Mouse (Mus musculus) ES-Bruce4 (cell line): Measurements from ENCODE around the gene Inppl1. TPM values are rescaled to one million over a fixed set of nuclear protein-coding genes. Genes with fewer than 3 reads are reported as not detected.

Experiments used
- H3K27ac ChIP-seq: 2 replicates; pipeline ENCODE4 v1.5.1; 2012; ENCODE audit warnings: low read length, inconsistent platforms; ENCODE audit not compliant: insufficient read depth
- H3K27me3 ChIP-seq: 2 replicates; pipeline ENCODE4 v1.6.1; 2012; ENCODE audit warnings: mild to moderate bottlenecking, low read length, inconsistent platforms; ENCODE audit not compliant: control insufficient read depth, poor library complexity, insufficient read depth, severe bottlenecking
- H3K36me3 ChIP-seq: 2 replicates; pipeline ENCODE4 v1.6.1; 2012; ENCODE audit warnings: inconsistent platforms, mild to moderate bottlenecking, low read length, moderate library complexity; ENCODE audit not compliant: control insufficient read depth, poor library complexity, insufficient read depth, severe bottlenecking
- H3K4me1 ChIP-seq: one replicate; pipeline ENCODE4 v1.8.1; 2011; ENCODE audit warnings: low read length; ENCODE audit not compliant: control insufficient read depth, insufficient read depth
- H3K4me3 ChIP-seq: 2 replicates; pipeline ENCODE4 v1.5.1; 2011; ENCODE audit warnings: low read depth, mild to moderate bottlenecking, low read length
- H3K9ac ChIP-seq: 2 replicates; pipeline ENCODE4 v1.6.1; 2012; ENCODE audit warnings: low read depth, mild to moderate bottlenecking, inconsistent platforms; ENCODE audit not compliant: poor library complexity, severe bottlenecking
- H3K9me3 ChIP-seq: replicated peaks from 2 replicates; pipeline ENCODE4 v1.6.1; 2012; ENCODE audit warnings: mild to moderate bottlenecking, low read length, inconsistent platforms; ENCODE audit not compliant: control insufficient read depth, poor library complexity, insufficient read depth, severe bottlenecking
- CTCF ChIP-seq: IDR thresholded peaks from one replicate; pipeline ENCODE4 v1.8.1; 2011; ENCODE audit warnings: low read depth, low read length
- EP300 ChIP-seq: IDR thresholded peaks from 2 replicates; pipeline ENCODE4 v1.6.1; 2011; ENCODE audit warnings: low read depth, low read length; ENCODE audit not compliant: insufficient read depth
- POLR2A ChIP-seq: IDR thresholded peaks from one replicate; pipeline ENCODE4 v1.8.1; 2011; ENCODE audit warnings: low read length; ENCODE audit not compliant: insufficient read depth
- polyA plus RNA-seq: library from polyadenylated mRNA; stranded (reverse); fragments of >200 nt; gene quantifications from 2 replicates; pipeline ENCODE4 v1.2.4, GENCODE M21; 2011; ENCODE audit warnings: low read depth; ENCODE audit not compliant: missing spikeins, insufficient read depth, insufficient read length

Inppl1 gene
- polyA plus RNA-seq, 1 experiment, result 67.9 TPM

DNA sequence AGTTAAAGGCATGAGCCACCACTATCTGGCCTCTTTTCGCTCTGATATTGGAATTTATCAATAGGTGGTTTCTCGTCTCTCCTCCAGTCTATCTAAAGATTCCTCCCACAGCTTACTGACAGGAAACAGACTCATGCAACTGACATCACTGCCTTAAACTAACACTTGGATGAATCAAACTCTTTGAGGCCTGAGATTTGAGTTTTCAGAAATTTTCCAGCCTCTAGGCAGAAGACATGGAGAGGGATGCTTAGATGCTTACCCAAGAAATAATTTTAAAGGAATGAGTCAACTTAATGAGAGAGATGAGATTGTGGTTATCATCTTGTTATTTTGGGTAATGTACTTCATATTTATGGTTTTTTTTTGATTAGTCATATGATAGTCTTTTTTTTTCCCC lies 15.8 kb upstream of the Inppl1 start:
- no peak overlapping the region for H3K4me3 ChIP-seq
- TF ChIP-seq EP300 (no peak), CTCF (no peak), POLR2A (no peak)
- peaks cover 19% of the 10 kb centered on the region for H3K36me3 ChIP-seq
- H3K9me3 ChIP-seq, result no peaks in the 10 kb centered on the region
- no peak overlapping the region for H3K9ac ChIP-seq
- no peaks in the 10 kb centered on the region for H3K4me1 ChIP-seq
- H3K27ac ChIP-seq, result no peak overlapping the region
- no peaks in the 10 kb centered on the region for H3K27me3 ChIP-seq

DNA sequence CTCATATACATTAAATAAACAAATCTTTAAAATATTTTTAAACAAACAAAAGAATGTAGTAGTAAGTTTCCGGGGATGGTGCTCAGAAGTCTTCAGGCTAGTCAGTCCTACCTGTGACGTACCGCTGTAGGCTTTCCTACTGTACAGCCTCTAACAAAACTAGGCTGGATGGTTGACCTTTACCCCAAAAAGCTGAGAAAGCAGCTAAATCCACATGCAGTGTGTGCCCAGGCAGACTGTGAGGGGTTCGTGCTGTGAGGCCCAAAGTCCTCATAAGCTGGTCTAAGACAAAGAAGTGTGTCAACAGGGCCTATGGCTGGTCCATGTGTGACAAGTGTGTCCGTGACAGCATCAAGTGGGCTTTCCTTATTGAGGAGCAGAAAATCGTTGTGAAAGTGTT lies 14.8 kb upstream of the Inppl1 start:
- H3K27me3 ChIP-seq, result no peaks in the 10 kb centered on the region
- H3K27ac ChIP-seq, result no peak overlapping the region
- no peak overlapping the region for H3K4me3 ChIP-seq
- TF ChIP-seq EP300 (no peak), POLR2A (no peak), CTCF (no peak)
- no peaks in the 10 kb centered on the region for H3K4me1 ChIP-seq
- peaks cover 15% of the 10 kb centered on the region for H3K36me3 ChIP-seq
- no peak overlapping the region for H3K9ac ChIP-seq
- no peaks in the 10 kb centered on the region for H3K9me3 ChIP-seq

DNA sequence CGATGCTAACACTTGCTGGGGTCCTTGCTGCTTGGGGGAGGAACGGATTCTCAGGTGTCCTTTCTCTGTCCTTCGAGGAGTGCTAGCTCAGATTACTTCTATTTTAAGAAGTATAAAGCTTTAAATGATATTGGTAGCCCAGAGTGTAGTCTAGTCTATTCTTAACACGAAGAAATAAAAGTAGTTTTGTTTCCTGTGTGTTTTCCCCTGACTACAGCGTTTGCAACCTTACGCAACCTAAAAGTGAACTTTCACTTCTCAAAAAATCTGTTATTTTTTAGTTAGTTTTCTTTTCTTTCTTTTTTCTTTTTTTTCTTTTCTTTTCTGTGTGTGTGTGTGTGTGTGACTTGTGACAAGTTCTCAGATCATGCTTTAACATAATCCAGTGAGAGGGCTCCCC lies 13.7 kb upstream of the Inppl1 start:
- no peak overlapping the region for H3K27ac ChIP-seq
- no peaks in the 10 kb centered on the region for H3K27me3 ChIP-seq
- H3K9me3 ChIP-seq, result no peaks in the 10 kb centered on the region
- peaks cover 8% of the 10 kb centered on the region for H3K36me3 ChIP-seq
- H3K4me3 ChIP-seq, result no peak overlapping the region
- H3K9ac ChIP-seq, result no peak overlapping the region
- TF ChIP-seq CTCF (no peak), EP300 (no peak), POLR2A (no peak)
- no peaks in the 10 kb centered on the region for H3K4me1 ChIP-seq

DNA sequence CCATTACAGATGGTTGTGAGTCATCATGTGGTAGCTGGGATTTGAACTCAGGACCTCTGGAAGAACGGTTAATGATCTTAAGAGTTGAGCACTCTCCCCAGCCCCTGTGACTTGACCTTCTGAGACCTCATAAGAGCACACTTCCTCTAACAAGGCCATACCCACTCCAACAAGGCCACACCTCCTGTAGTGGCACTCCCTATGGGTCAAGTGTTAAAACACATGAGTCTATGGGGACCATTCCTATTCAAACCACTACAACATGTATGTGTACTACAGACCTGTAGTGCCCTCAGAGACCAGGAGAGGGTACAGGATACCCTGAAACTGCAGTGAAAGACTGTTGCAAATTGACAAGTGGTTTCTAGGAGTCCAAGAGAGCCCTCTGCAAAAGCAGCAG lies 9.9 kb upstream of the Inppl1 start:
- H3K27ac ChIP-seq, result no peak overlapping the region
- H3K36me3 ChIP-seq, result no peaks in the 10 kb centered on the region
- no peaks in the 10 kb centered on the region for H3K9me3 ChIP-seq
- H3K4me1 ChIP-seq, result no peaks in the 10 kb centered on the region
- TF ChIP-seq EP300 (no peak), POLR2A (no peak), CTCF (no peak)
- no peak overlapping the region for H3K9ac ChIP-seq
- no peak overlapping the region for H3K4me3 ChIP-seq
- no peaks in the 10 kb centered on the region for H3K27me3 ChIP-seq

DNA sequence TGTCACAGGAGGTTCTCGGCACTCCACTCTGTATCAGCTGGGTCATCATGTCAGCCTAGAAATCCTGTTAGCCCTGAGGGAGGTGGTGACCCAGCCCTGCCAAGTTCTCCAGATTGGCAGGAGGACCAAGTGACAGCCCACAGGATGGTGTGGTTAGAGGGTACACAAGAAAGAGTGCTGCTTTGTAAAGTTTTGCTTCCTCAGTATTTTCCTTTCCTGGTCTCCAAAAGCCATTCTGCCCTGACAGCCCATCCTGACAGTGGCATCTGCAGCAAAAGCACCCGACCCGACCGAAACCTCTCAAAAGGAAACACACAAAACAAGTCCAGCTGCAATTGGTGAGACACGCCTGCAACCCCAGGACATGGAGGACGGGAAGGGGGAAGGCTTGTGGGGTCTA lies 6.2 kb upstream of the Inppl1 start:
- no peak for TF ChIP-seq EP300
- Histone ChIP-seq H3K9me3 (no peaks in the 10 kb centered on the region), H3K9ac (no peak overlapping the region), H3K27me3 (no peaks in the 10 kb centered on the region), H3K27ac (no peak overlapping the region), H3K36me3 (no peaks in the 10 kb centered on the region), H3K4me3 (no peak overlapping the region), H3K4me1 (peaks cover 2% of the 10 kb centered on the region)

DNA sequence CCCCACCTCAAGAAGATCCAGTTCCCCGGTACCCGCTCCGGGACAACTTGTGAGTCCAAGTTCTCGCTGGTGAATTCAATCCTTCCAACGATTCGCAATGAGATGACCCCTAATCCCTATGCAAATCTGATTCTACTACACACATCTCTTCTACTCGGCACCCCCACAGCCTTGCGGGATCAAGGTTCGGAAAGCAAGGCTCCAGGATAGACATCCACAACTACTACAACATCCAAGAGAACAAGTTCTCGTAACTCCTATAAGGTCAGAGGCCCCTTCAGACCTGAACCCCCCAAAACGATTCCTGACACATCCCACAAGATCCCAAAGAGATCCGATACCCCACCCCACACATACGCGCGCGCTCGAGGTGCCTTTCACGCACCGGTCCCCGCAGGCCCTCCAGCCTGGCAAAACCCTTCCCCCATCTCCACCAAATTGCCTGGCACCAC lies 849 bp downstream of the Inppl1 start:
- H3K4me1 ChIP-seq, result peaks cover 4% of the 10 kb centered on the region
- peak overlapping the region; percentile 85 for H3K4me3 ChIP-seq
- no peaks in the 10 kb centered on the region for H3K27me3 ChIP-seq

More for the DNA sequence above, 849 bp downstream of the Inppl1 start:
- Histone ChIP-seq H3K27ac (peak overlapping the region; percentile 93), H3K9ac (peak overlapping the region; percentile 82), H3K9me3 (no peaks in the 10 kb centered on the region), H3K36me3 (peaks cover 6% of the 10 kb centered on the region; the same call in 1 of the 2 replicates)
- TF ChIP-seq CTCF, result no peak
- no peak for TF ChIP-seq POLR2A
- TF ChIP-seq EP300, result no peak
